Mouse (Mus musculus): ENCODE results near the gene Olfr221. TPM values are rescaled to one million over a fixed set of nuclear protein-coding genes. Genes with fewer than 3 reads are reported as not detected.

Gene Olfr221
- polyA plus RNA-seq, 1 experiment from 2014 or later = not detected

GRCm38 (mm10) chr14:51997483-51997882 lies 44.8 kb downstream of the Olfr221 start:
- no peak overlapping the region for H3K4me2 ChIP-seq
- no peak overlapping the region for H3K4me3 ChIP-seq
- H3K4me1 ChIP-seq (replicated peaks) = 0 out of 2 replicates have a peak, but pooled peaks cover 5% of the 10 kb centered on the region
- H3K9me3 ChIP-seq (replicated peaks) = no peaks in the 10 kb centered on the region
- no peak for ATAC-seq (replicated peaks; ENCODE audit: insufficient number of reproducible peaks, insufficient read depth, low FRiP score, low read depth)
- H3K36me3 ChIP-seq = peaks cover 82% of the 10 kb centered on the region
- H3K27me3 ChIP-seq = no peaks in the 10 kb centered on the region
- no peak overlapping the region for H3K27ac ChIP-seq
- 91% methylated on average over 14 of the region's 14 CpGs for WGBS
- H3K9ac ChIP-seq = no peak overlapping the region

DNA sequence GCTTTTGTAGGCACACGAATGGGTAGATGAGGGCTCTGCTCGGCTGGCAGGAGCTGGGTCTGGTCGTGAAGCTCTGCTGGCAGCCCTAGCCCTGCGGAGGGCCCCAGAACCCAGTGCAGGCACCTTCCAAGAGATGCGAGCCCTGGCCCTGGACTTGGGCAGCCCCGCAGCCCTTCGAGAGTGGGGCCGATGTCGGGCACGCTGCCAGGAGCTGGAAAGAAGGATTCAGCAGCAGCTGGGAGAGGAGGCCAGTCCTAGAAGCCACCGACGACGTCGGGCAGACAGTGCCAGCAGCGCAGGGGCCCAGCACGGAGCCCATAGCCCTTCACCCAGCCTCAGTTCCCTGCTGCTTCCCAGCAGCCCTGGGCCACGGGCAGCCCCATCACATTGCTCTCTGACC lies 45.4 kb downstream of the Olfr221 start:
- Histone ChIP-seq H3K9me3 (replicated peaks) (no peaks in the 10 kb centered on the region), H3K4me2 (no peak overlapping the region), H3K9ac (no peak overlapping the region; the same call in 1 of the 2 replicates), H3K27ac (no peak overlapping the region), H3K4me3 (no peak overlapping the region), H3K4me1 (replicated peaks) (0 out of 2 replicates have a peak, but pooled peaks cover 5% of the 10 kb centered on the region), H3K36me3 (peaks cover 82% of the 10 kb centered on the region), H3K27me3 (no peaks in the 10 kb centered on the region)
- no peak for ATAC-seq (replicated peaks; ENCODE audit: insufficient number of reproducible peaks, insufficient read depth, low FRiP score, low read depth)
- 48% methylated on average over 16 of the region's 17 CpGs for WGBS

- 87% methylated on average over 13 of the region's 13 CpGs for WGBS
- no peak overlapping the region for H3K4me2 ChIP-seq
- H3K36me3 ChIP-seq = peaks cover 84% of the 10 kb centered on the region
- H3K9me3 ChIP-seq (replicated peaks) = no peaks in the 10 kb centered on the region
- no peak overlapping the region for H3K9ac ChIP-seq
- H3K4me3 ChIP-seq = no peak overlapping the region
- no peak overlapping the region for H3K27ac ChIP-seq
- 0 out of 2 replicates have a peak, but pooled peaks cover 5% of the 10 kb centered on the region for H3K4me1 ChIP-seq (replicated peaks)
- H3K27me3 ChIP-seq = no peaks in the 10 kb centered on the region
- ATAC-seq (replicated peaks; ENCODE audit: insufficient number of reproducible peaks, insufficient read depth, low FRiP score, low read depth) = no peak
These were observed 45.9 kb downstream of the Olfr221 start for GRCm38 (mm10) chr14:51996231-51996841.

- H3K9me3 ChIP-seq (replicated peaks) = no peaks in the 10 kb centered on the region
- no peak overlapping the region for H3K4me3 ChIP-seq
- peaks cover 87% of the 10 kb centered on the region for H3K36me3 ChIP-seq
- ATAC-seq (replicated peaks; ENCODE audit: insufficient number of reproducible peaks, insufficient read depth, low FRiP score, low read depth) = no peak
- no peak overlapping the region for H3K9ac ChIP-seq
- H3K4me1 ChIP-seq (replicated peaks) = 0 out of 2 replicates have a peak, but pooled peaks cover 5% of the 10 kb centered on the region
- H3K27ac ChIP-seq = no peak overlapping the region
- no peaks in the 10 kb centered on the region for H3K27me3 ChIP-seq
- WGBS = 74% methylated on average over 12 of the region's 12 CpGs
- H3K4me2 ChIP-seq = no peak overlapping the region
These were observed 46.9 kb downstream of the Olfr221 start for GRCm38 (mm10) chr14:51995219-51995871.

- no peak for ATAC-seq (replicated peaks; ENCODE audit: insufficient number of reproducible peaks, insufficient read depth, low FRiP score, low read depth)
- Histone ChIP-seq H3K9ac (no peak overlapping the region), H3K27ac (no peak overlapping the region), H3K4me2 (no peak overlapping the region), H3K4me1 (replicated peaks) (0 out of 2 replicates have a peak, but pooled peaks cover 5% of the 10 kb centered on the region), H3K36me3 (peaks cover 86% of the 10 kb centered on the region), H3K27me3 (no peaks in the 10 kb centered on the region), H3K4me3 (no peak overlapping the region), H3K9me3 (replicated peaks) (no peaks in the 10 kb centered on the region)
- 86% methylated on average over 4 of the region's 4 CpGs for WGBS
These were observed 47.8 kb downstream of the Olfr221 start for GRCm38 (mm10) chr14:51994453-51994852.

DNA sequence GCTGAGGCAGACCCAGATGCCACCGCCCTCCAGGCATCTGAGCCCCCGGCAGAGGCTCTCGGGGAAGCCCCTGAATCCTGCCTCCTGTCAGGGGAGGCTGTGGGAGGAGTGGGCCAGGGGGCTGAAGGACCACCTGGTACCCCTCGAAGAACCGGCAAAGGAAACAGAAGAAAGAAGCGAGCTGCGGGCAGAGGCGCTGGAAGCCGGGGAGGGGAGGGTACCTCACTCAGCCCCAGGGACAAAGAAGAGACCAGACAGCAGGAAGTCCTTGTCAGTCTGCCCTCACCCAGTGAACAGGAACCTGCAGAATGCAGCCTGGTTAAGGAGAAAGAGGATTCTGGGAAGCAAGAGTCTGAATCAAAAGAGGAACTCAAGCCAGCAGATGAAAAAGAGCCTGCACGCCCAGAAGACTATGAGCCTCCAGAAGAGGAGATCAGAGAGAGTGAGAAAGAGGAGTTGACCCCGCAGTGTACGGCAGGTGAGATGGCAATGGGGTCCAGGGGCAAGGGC lies 52.7 kb downstream of the Olfr221 start:
- Histone ChIP-seq H3K9ac (no peak overlapping the region), H3K4me1 (replicated peaks) (peaks cover 24% of the 10 kb centered on the region), H3K36me3 (peaks cover 59% of the 10 kb centered on the region), H3K27ac (no peak overlapping the region), H3K9me3 (replicated peaks) (no peaks in the 10 kb centered on the region), H3K4me3 (no peak overlapping the region), H3K27me3 (no peaks in the 10 kb centered on the region), H3K4me2 (no peak overlapping the region)
- WGBS = 72% methylated on average over 12 of the region's 12 CpGs
- ATAC-seq (replicated peaks; ENCODE audit: insufficient number of reproducible peaks, insufficient read depth, low FRiP score, low read depth) = no peak

GRCm38 (mm10) chr14:51988731-51989130 lies 53.5 kb downstream of the Olfr221 start:
- Histone ChIP-seq H3K27ac (no peak overlapping the region), H3K27me3 (no peaks in the 10 kb centered on the region), H3K4me3 (no peak overlapping the region), H3K4me1 (replicated peaks) (peaks cover 31% of the 10 kb centered on the region), H3K9ac (no peak overlapping the region), H3K36me3 (peaks cover 51% of the 10 kb centered on the region), H3K4me2 (no peak overlapping the region), H3K9me3 (replicated peaks) (no peaks in the 10 kb centered on the region)
- ATAC-seq (replicated peaks; ENCODE audit: insufficient number of reproducible peaks, insufficient read depth, low FRiP score, low read depth) = no peak
- 84% methylated on average over 12 of the region's 12 CpGs for WGBS

DNA sequence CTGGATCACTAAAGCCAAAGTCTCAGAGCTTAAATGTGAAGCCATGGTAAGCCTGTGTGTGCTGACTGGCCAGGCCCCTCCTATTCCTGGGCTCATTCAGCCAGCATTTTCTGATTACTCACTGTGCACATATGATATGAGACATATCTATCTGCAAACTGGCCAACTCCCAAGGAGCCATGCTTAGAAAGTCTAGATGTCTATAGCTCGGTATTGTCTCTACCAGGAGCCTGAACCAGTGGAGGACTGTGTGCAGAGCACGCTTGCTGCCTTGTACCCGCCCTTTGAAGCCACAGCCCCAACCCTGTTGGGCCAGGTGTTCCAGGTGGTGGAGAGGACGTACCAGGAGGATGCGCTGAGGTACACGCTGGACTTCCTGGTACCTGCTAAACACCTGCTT lies 55.1 kb downstream of the Olfr221 start:
- Histone ChIP-seq H3K27me3 (no peaks in the 10 kb centered on the region), H3K4me2 (no peak overlapping the region), H3K36me3 (peaks cover 41% of the 10 kb centered on the region), H3K27ac (no peak overlapping the region), H3K4me3 (no peak overlapping the region), H3K4me1 (replicated peaks) (peaks cover 33% of the 10 kb centered on the region), H3K9ac (no peak overlapping the region), H3K9me3 (replicated peaks) (no peaks in the 10 kb centered on the region)
- 84% methylated on average over 6 of the region's 6 CpGs for WGBS
- no peak for ATAC-seq (replicated peaks; ENCODE audit: insufficient number of reproducible peaks, insufficient read depth, low FRiP score, low read depth)

GRCm38 (mm10) chr14:51986153-51986505 lies 56.1 kb downstream of the Olfr221 start:
- peak overlapping the region; percentile 85 for H3K9ac ChIP-seq
- H3K27me3 ChIP-seq = no peaks in the 10 kb centered on the region
- H3K4me1 ChIP-seq (replicated peaks) = peaks cover 33% of the 10 kb centered on the region
- peak overlapping the region; percentile 93 for H3K4me2 ChIP-seq
- H3K9me3 ChIP-seq (replicated peaks) = no peaks in the 10 kb centered on the region
- H3K4me3 ChIP-seq = peak overlapping the region; percentile 86
- WGBS = 9% methylated on average over 7 of the region's 7 CpGs
- peak overlapping the region; percentile 93 for H3K27ac ChIP-seq
- H3K36me3 ChIP-seq = peaks cover 31% of the 10 kb centered on the region
- ATAC-seq (replicated peaks; ENCODE audit: insufficient number of reproducible peaks, insufficient read depth, low FRiP score, low read depth) = no peak

DNA sequence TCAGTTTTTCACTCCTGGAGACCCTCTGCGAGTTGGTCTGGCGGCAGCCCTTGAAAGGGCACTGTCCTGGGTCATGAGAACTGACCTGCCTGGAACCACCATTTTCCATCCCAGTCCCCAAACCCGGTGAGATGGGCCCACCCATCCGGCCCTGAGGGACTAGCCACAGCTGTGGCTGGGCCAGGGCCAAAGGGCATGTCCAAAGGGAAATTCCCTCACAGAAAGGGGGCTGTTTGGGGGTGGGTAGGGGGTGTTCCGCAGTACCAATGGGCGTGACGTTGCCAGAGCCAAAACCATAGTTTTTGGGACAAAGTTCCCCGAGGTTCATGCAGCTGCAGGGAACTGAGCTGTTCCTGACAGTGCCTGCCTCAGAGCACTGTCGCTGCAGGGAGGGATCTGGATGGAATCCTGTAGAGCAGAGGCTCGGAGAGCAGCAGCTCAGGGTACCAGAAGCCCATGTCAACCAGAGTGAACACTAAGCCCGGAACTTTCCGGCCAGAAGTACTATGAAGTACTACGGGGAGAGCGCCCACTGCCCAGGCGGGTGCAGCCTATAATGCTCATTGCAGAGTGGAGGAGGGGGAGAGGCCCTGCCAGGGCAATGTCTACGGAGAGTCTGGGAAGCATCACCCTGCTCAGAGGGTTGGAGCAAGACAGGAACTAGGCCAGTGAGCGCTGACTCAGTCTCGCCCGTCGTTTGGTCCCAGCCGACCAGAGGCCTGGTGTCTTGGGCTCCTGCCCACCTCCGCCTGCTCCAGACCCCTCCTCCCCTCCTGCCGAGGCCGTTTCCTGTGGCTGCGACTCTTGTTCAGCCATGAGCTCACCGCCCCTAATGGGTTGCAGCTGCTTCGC lies 56.7 kb downstream of the Olfr221 start:
- peak overlapping the region; percentile 93 for H3K4me2 ChIP-seq
- H3K4me3 ChIP-seq = peak overlapping the region; percentile 86
- H3K27ac ChIP-seq = peak overlapping the region; percentile 93
- WGBS = 1% methylated on average over 27 of the region's 27 CpGs
- ATAC-seq (replicated peaks; ENCODE audit: insufficient number of reproducible peaks, insufficient read depth, low FRiP score, low read depth) = peak; percentile 74
- no peaks in the 10 kb centered on the region for H3K9me3 ChIP-seq (replicated peaks)
- peaks cover 33% of the 10 kb centered on the region for H3K4me1 ChIP-seq (replicated peaks)
- no peaks in the 10 kb centered on the region for H3K27me3 ChIP-seq
- peak overlapping the region; percentile 85 for H3K9ac ChIP-seq
- peaks cover 25% of the 10 kb centered on the region for H3K36me3 ChIP-seq
